Mouse (Mus musculus) left cerebral cortex, postnatal 25 days (tissue): ENCODE data around the gene H2-DMa. TPM values are rescaled to one million over a fixed set of nuclear protein-coding genes. Genes with fewer than 3 reads are reported as not detected.
A peak's percentile ranks its signal among the peaks of the same experiment; 100 is the strongest.

ENCODE experiments used
- DNase-seq, 2 experiments: peaks; one replicate each; pipeline ENCODE4 v3.0.0; 2022; ENCODE audit warnings: low spot score in 2 of 2, mixed read lengths in 1 of 2
- intact Hi-C: fragments of 180-260 bp; cut with DNase I; formaldehyde crosslinking; loops from one replicate; pipeline ENCODE4 v1.15.1; 2025
- total RNA-seq, 2 experiments: library from RNA; stranded (reverse); gene quantifications; 2 replicates each; pipeline ENCODE4 v1.2.3; 2021

The H2-DMa gene
- total RNA-seq, 2 experiments from 2014 or later = 26.0 to 26.5 TPM

DNA sequence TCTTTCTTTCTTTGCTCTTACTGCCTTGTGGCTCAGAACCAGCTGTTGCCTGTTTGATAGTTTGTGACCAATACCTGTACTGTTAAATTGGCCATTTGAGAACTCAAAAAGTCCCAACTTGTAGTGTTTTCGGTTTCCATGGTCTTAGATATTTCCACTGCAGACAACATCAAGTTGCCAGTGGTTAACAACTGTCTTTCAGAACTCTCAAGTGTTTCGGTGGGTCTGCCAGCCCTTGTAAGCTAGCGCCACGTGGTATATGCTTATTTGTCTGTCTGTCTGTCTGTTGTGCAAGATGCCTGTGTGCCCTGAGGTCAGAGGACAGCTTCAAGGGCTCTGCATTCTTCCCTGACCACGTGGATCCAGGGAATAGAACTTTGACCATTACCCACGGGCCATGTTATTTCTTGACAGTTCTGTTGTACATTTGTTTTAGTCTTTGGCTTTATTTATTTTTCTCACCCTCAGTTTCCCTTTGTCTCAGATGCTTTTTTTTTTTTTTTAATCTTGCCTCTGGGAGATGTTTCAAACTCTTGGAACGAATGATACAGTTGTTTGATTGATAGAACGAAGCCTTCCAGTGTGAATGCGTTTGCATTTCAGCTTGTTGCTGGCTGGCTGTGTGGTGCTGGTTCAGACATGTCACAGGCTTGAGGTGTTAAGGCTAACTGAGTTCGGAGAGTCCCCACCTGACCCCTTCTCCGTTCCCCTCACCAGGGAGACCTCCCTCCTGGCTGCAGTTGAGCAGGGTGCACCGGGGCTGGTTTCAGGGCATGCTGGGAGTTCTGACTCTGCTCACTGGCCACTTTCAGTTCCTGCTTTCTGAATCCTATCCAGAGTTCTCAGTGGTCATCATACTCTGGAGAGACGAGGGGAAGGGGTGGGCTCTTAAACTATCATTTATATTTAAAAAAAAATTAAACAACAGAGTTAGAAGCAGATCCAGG, 60.8 kb downstream of the H2-DMa start:
- intact Hi-C loops = no loop called here
- DNase-seq = no peak

DNA sequence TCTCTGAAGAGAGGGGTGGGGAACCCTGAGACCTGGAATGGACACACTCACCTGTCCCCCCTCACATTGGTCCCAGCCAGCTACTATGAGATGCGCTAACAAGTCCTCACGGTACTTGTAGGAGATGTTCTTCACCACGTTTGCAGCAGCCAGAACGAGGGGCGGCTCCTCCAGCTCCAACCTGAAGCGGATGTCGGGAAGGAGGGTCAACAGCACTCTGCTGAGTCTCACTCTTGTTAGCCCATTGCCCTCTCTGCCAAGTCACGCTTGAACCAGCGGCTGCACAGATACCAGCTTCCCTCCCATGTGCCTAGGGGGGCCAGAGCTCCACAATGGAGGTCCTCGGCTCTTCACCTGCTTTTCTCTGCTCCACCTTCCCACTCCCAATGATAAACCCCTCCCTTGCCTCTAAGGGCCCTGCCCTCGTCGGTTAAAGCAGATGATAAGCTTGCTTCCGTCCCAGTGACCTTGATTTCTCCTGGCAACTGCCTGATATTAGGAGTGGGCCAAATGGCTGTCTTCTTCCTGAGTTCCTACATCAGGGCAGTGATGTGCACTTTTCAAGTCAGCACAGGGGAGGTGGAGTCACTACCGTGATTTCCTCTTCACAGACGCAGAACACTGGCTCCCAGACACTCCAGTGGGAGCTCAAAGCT, 64.4 kb downstream of the H2-DMa start:
- DNase-seq = no peak
- intact Hi-C loops = no loop called here

DNA sequence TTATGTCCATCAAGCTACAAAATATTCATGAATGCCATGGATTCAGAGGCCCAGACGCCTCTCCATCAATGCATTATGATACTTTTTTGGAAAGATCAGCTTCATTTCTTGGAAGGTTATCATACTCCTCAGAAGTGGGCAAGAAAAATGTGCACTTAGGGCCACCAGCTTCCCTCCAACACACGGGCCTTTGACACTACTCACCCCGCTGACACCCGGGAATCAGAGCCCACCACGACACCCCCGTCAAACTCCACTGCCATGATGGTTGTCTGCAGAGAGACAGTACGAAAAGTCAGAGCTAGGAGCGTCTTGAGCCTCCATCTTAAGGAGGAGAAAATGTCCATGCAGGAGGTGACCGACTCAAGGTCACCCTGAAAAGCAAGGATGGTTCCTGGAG, 66.2 kb downstream of the H2-DMa start:
- intact Hi-C loops = no loop called here

DNA sequence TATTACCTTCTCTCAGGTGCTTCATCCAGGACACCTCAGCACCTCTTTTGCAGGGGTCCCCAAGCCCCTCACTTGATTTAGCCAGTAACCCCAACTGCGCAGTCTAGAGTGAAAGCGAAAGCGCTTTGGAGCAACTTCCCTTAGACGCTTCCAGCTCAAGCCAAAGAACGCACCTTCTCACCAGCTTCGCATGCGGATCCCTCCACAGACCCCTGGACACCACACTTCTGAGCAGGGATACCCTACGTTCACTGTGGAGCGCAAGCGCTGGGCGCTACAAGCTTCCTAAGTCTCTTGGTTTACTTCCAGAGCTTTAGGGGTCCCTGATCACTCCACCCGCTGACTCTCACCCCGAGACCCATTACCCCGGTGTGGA, 67.5 kb downstream of the H2-DMa start:
- intact Hi-C loops = no loop called here
- DNase-seq = no peak

More for the DNA sequence above, 66.2 kb downstream of the H2-DMa start:
- no peak for DNase-seq

DNA sequence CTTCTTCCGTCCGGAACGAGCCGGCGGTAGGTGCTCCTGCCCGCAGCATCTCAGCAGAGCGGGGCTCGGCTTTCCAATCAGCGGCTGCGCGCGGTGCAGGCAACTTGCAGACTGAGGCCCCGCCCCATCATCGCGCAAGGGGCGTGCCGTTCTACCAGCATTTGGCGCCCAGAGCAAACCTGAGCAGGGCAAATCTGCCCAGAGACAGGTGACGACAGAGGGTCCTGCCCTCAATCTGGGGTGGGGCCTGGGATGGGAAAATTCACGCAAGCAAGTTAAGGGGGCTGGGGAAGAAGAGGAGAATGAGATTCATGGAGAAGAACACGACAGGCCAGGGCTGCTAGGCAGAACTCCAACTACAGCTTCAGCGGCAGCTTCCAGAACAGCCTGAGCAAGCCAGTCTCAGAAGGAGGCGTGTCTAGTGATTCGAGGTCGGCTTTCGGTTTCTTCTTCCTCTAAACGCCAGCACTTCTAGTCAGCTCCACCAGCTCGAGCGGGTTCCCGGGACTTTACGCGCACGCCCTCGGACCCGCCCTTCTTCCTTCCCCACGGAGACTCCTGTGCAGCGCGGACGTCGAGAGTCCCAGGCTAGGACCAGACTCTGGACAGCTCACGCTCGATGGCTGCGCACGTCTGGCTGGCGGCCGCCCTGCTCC, 68.0 kb downstream of the H2-DMa start, which contains the start of the genes Tap1 and Psmb9:
TSS of gene Tap1 (plus strand) at position 293 of the 656 bp plus-strand sequence.
TSS of gene Psmb9 (minus strand) at position 504 of the 656 bp plus-strand sequence.
- intact Hi-C loops = no loop called here
- DNase-seq = peak; percentile 95 to 96

DNA sequence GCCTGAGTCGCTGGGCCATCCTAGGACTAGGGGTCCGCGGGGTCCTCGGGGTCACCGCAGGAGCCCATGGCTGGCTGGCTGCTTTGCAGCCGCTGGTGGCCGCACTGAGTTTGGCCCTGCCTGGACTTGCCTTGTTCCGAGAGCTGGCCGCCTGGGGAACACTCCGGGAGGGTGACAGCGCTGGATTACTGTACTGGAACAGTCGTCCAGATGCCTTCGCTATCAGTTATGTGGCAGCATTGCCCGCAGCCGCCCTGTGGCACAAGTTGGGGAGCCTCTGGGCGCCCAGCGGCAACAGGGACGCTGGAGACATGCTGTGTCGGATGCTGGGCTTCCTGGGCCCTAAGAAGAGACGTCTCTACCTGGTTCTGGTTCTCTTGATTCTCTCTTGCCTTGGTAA, 68.7 kb downstream of the H2-DMa start:
- no peak for DNase-seq
- intact Hi-C loops = no loop called here

Other genes starting within 250 kb of the H2-DMa start
- not detected for gene Gm7029, start 245.7 kb upstream of the H2-DMa start, total RNA-seq
- 1 to 10 TPM; 3.0 to 3.4 TPM for gene Kifc1, start 228.9 kb upstream of the H2-DMa start, total RNA-seq
- gene Platr17, start 214.4 kb upstream of the H2-DMa start, total RNA-seq = under 1 TPM in 1 of 2 experiments, not detected in 1; 0.57 TPM
- gene Daxx, start 210.1 kb upstream of the H2-DMa start, total RNA-seq = 10 to 100 TPM; 26.0 to 26.2 TPM
- gene Tapbp, start 203.6 kb upstream of the H2-DMa start, total RNA-seq = 10 to 100 TPM; 32.7 to 37.7 TPM
- gene Zbtb22, start 203.6 kb upstream of the H2-DMa start, total RNA-seq = 10 to 100 TPM; 28.1 to 32.1 TPM
- 10 to 100 TPM; 55.2 to 66.8 TPM for gene Rgl2, start 190.0 kb upstream of the H2-DMa start, total RNA-seq
- 100 to 1,000 TPM in 1 of 2 experiments, 10 to 100 TPM in 1; 89.7 to 104 TPM for gene Pfdn6, start 179.2 kb upstream of the H2-DMa start, total RNA-seq
- gene Wdr46, start 178.9 kb upstream of the H2-DMa start, total RNA-seq = 10 to 100 TPM; 11.2 to 12.0 TPM
- gene B3galt4, start 168.1 kb upstream of the H2-DMa start, total RNA-seq = 1 to 10 TPM; 5.8 to 6.4 TPM
- gene Vps52, start 163.7 kb upstream of the H2-DMa start, total RNA-seq = 10 to 100 TPM; 78.4 to 81.9 TPM
- 100 to 1,000 TPM; 296 to 299 TPM for gene Rps18, start 163.5 kb upstream of the H2-DMa start, total RNA-seq
- 10 to 100 TPM; 12.3 to 15.9 TPM for gene H2-K1, start 119.2 kb upstream of the H2-DMa start, total RNA-seq
- 10 to 100 TPM; 28.4 to 32.2 TPM for gene Ring1, start 94.9 kb upstream of the H2-DMa start, total RNA-seq
- gene H2-Ke6, start 91.5 kb upstream of the H2-DMa start, total RNA-seq = 10 to 100 TPM; 33.3 to 35.1 TPM
- 10 to 100 TPM; 96.2 to 98.6 TPM for gene Slc39a7, start 87.9 kb upstream of the H2-DMa start, total RNA-seq
- 10 to 100 TPM; 79.5 to 83.1 TPM for gene Rxrb, start 87.7 kb upstream of the H2-DMa start, total RNA-seq
- gene Col11a2, start 80.1 kb upstream of the H2-DMa start, total RNA-seq = 10 to 100 TPM; 14.1 to 14.6 TPM
- gene H2-Oa, start 27.2 kb upstream of the H2-DMa start, total RNA-seq = under 1 TPM in 1 of 2 experiments, not detected in 1; 0.34 TPM
- gene Brd2, start 3.1 kb downstream of the H2-DMa start, total RNA-seq = 100 to 1,000 TPM; 178 to 192 TPM
- under 1 TPM; 0.46 to 0.92 TPM for gene H2-DMb2, start 23.8 kb downstream of the H2-DMa start, total RNA-seq
- 1 to 10 TPM in 1 of 2 experiments, under 1 TPM in 1; 0.94 to 1.5 TPM for gene H2-DMb1, start 33.5 kb downstream of the H2-DMa start, total RNA-seq
- 1 to 10 TPM; 1.5 to 1.8 TPM for gene Tap1, start 68.0 kb downstream of the H2-DMa start, total RNA-seq
- 1 to 10 TPM in 1 of 2 experiments, under 1 TPM in 1; 0.53 to 1.4 TPM for gene Psmb9, start 68.2 kb downstream of the H2-DMa start, total RNA-seq
- gene Psmb8, start 78.2 kb downstream of the H2-DMa start, total RNA-seq = 1 to 10 TPM; 2.0 to 4.1 TPM
- gene Tap2, start 84.0 kb downstream of the H2-DMa start, total RNA-seq = 1 to 10 TPM; 5.2 to 5.4 TPM
- under 1 TPM in 1 of 2 experiments, not detected in 1; 0.23 TPM for gene H2-Ob, start 119.4 kb downstream of the H2-DMa start, total RNA-seq
- 1 to 10 TPM; 1.8 to 2.7 TPM for gene H2-Ab1, start 138.1 kb downstream of the H2-DMa start, total RNA-seq
- gene H2-Aa, start 168.3 kb downstream of the H2-DMa start, total RNA-seq = 1 to 10 TPM; 1.9 to 2.1 TPM
- 1 to 10 TPM; 2.9 to 3.4 TPM for gene H2-Eb1, start 186.3 kb downstream of the H2-DMa start, total RNA-seq
- gene H2-Eb2, start 206.1 kb downstream of the H2-DMa start, total RNA-seq = not detected
- under 1 TPM; 0.71 to 0.73 TPM for gene Btnl2, start 235.3 kb downstream of the H2-DMa start, total RNA-seq